Mouse (Mus musculus): Measurements from ENCODE around the gene Ace3.

The Ace3 gene

DNA sequence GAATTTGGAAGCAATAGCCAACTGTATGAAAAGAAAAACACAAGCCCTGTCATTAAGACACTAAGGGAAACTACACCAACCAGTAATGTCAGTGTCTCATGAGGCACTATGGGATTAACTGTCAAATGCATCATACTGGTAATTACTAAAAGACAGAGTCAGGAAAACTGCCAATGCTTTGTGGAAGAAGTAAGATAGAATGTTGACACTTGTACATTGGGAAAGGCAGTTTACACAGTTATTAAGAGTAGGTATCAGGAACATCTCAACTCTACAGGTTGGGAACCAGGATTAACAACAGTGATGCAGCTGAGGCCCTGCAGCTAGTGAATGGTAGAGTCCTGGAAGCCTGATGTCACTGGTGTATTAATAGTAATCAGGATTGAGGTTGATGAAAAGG lies 49.9 kb downstream of the Ace3 start:
- DNase-seq (ENCODE audit: low spot score in 2 of 2): no peak

DNA sequence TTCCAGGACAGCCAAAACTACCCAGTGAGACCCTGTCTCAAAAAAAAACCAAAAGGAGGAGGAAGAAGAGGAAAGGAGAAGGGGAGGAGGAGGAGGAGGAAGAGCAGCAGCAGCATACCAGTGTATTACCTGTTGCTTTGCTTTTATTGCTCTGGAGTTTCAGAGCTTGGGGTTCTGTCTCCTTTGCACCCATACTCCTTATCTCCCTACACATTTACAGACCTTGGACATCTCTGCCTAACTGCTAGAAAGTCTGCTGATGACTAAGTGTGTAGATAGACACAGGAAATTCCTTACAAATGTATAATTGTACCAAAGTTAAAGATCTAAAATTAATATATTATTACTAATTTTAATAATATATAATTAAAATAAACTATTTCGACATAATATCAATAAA lies 50.8 kb downstream of the Ace3 start:
- DNase-seq (ENCODE audit: low spot score in 2 of 2): no peak

DNA sequence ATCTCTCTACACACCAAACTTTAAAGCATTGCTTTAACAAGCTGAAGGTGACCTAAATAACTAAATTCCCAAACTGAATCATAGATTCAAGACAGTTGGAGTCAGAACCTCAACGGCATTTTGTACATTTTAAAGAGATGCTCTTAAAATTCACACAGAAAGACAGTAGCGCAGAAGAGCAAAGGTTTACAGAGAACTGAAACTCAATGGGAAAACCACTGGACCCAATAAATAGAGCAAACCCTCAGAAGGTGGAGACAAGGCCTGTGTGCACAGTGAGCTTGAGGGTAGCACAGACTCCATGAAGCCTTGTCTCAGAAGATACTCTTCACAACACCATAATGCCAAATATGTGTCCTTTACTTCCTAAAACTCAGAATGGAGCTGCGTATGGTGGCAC lies 51.3 kb downstream of the Ace3 start:
- DNase-seq (ENCODE audit: low spot score in 2 of 2): no peak

DNA sequence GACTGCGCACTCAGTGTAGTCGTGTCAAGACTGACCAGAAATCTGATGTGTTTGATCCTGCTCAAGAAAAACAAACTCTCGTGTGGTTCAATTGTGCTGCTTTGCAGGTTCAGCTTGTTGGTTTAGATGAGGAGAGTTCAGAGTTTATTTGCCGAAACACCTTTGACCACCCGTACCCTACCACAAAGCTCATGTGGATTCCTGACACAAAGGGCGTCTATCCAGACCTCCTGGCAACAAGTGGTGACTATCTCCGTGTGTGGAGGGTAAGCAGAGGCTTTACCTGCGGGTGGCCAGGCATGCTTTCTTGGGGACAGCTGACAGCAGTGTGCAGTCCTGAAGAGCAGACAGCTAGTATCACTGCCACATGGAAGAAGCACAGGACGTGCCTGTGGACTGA lies 52.1 kb downstream of the Ace3 start:
- DNase-seq (ENCODE audit: low spot score in 2 of 2): no peak

DNA sequence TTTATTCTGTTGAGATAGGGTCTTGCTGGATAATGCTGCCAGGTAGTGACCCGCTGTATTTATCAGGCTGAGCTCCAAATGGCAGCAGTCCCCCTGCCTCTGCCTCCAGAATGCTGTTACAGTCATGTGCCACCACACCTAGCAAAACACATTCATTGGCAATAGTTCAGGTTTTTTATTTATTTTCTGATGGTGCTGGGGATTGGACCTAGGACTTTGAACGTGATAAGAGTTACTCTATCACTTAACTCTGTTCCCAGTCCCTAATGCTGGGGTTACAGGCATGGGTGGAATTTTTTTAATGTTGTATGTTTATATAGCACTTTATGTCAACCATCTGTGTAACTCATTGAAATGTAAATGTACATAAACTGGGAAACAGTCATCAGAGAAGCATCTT lies 59.4 kb downstream of the Ace3 start:
- no peak for DNase-seq (ENCODE audit: low spot score in 2 of 2)

DNA sequence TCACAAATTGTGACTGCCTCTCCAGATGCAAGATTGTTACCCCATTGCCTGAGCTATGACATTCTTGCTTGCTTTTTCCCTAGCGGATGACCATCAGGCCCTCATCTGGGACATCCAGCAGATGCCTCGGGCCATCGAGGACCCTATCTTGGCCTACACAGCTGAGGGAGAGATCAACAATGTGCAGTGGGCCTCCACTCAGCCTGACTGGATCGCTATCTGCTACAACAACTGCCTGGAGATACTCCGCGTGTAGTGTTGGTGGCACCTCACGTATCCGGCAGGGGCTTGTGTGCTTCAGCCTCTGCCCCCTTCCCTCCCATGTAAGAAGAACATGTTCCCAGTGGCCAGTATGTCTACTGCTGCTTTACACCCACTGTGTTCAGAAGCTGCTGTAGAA lies 60.1 kb downstream of the Ace3 start:
- no peak for DNase-seq (ENCODE audit: low spot score in 2 of 2)
